Mouse (Mus musculus): ENCODE measurements around the gene Lbhd1.
"Not testable (repeated sequence)": the region's sequence is repeated elsewhere in the genome, so short reads cannot be mapped to it uniquely, and the experiment has no call there.

The Lbhd1 gene

DNA sequence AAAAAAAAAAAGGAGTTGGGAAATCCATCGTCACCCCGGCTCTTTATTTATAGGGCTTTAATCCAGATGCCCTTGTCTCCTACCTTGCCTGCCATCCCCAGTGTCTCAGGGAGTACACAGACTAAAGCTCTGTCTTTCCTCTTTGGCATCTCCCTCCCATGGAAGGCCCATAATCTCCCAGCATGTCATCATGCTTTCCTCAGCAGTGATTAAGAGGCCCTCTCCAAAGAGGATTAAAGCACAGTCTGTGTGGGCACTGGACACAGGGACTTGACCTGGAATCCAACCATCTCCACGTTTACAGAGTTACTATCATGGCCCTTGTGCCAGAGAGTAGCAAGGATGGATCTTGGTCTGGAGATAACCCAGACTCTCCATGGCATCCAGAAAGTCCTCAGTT is at the start of gene Lbhd1, which contains the start of gene Gm49403:
Gene Lbhd1 (plus strand): TSS at position 117 of the 400 bp plus-strand sequence.
Gene Gm49403 (plus strand): TSS at position 315 of the 400 bp plus-strand sequence.
- no peak for DNase-seq (ENCODE audit: low spot score)

DNA sequence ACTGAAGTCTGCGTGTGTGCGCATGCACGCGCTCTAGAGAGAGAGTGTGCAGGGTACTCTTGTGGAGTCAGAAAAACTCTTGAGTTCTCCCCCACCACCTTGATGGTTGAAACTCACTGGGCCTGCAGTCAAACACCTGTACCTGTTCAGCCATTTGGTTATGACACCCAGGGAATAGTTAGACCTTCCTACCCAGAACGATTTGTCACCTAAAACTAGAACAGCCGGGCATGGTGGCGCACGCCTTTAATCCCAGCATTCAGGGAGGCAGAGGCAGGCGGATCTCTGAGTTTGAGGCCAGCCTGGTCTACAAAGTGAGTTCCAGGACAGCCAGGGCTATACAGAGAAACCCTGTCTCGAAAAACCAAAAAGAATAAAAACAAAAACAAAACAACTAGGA is 47.2 kb upstream of the Lbhd1 start:
- DNase-seq (ENCODE audit: low spot score): not testable (repeated sequence)

DNA sequence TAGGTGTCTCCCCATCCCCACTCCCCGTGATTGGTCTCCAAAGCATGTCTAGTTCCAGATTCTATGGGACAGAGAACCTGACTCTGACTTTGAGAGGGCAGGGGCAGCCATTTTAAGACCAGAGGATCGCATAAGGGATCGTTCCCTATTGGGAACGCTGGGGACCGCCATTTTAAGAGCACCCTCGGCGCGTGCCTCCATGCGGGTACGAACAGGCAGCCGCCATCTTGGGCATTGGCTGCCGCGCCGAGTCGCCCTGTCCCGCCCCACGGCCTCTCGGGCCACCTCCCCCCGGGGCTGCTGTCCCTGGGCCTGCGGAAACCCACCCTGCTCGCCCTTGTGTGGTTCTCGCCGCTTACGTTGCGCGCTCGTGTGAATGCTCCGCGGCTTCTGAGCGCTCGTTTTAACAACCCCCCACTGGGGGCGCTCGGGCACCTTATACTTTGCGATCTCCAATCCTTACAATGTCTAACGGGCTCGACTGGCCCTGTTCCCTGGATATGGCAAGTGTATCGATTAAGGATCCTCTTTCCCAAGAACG is 46.2 kb upstream of the Lbhd1 start, which contains the start of gene Bscl2:
Gene Bscl2 (plus strand): TSS at position 217 of the 541 bp plus-strand sequence.
- peak; percentile 67 for DNase-seq (ENCODE audit: low spot score)

DNA sequence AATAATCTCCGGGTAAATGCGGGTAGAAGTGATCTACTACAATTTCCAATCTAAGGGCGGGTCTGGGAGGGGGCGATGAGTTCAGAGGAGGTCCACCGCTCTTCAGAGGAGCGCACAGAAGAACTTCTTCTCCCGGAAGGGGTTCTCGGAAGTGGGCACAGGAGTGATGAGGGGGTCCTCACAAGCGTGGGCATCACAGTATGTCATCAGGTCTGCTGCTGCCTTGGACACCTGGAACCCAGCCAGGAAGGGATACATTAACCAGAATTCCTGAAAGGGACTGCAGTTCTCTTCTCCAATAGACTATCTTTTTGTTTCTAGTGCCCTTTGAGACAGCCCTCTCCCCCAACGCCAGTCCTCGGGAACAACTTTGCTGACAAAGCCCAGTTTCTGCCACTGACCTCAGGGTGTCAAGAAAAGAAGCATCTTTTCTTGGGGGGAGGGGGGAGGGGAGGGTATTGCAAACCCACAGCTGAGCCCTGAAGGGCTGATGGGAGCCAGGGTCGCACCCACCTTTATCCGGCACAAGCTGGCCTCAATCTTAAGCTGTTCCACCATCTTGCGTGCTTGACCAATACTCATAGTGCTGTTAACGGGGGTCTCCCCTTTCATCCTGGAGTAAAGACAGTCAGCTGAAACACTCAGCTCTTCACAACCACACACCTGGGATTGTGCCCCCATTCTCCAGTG is 45.3 kb upstream of the Lbhd1 start:
- peak; percentile 36 for DNase-seq (ENCODE audit: low spot score)

DNA sequence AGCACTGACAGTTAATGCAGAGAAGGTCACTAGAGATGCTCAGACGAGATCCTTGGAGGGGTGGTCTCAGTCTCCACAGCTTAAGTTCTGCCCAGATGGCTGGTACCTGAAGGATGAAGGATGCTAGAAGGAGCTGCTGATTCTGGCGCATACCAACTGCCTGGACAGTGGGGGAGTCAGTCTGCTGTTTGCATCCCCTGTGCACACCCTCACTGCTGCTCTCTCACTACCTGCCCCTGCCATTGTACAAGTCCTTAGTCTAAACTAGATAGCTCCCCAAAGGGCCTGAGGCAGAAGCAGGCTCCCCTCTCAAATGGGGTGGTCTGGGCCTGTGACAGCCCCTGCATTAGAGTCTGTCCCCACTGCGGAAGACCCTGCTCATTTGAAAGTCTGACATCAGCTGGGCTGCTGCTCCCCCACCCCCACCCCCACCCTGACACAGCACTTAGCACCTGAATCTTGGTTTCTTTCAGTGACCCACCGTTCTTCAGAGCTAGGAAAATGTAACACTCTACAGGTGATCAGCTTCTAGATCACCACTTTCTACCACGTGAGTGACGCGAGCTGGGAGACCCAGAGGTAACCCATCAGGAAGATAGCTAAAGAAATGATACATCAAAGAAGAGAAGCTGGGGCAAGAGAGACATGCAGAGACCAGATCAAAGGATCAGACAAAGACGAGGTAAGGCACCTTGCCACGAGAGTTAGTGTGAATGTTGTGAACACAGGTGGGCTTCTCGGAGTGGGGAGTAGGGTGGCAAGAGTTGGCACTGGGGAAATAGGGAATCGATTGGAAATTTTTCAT is 44.2 kb upstream of the Lbhd1 start, which contains the start of gene Gng3:
Gene Gng3 (minus strand): TSS at position 92 of the 805 bp plus-strand sequence.
- no peak for DNase-seq (ENCODE audit: low spot score)

DNA sequence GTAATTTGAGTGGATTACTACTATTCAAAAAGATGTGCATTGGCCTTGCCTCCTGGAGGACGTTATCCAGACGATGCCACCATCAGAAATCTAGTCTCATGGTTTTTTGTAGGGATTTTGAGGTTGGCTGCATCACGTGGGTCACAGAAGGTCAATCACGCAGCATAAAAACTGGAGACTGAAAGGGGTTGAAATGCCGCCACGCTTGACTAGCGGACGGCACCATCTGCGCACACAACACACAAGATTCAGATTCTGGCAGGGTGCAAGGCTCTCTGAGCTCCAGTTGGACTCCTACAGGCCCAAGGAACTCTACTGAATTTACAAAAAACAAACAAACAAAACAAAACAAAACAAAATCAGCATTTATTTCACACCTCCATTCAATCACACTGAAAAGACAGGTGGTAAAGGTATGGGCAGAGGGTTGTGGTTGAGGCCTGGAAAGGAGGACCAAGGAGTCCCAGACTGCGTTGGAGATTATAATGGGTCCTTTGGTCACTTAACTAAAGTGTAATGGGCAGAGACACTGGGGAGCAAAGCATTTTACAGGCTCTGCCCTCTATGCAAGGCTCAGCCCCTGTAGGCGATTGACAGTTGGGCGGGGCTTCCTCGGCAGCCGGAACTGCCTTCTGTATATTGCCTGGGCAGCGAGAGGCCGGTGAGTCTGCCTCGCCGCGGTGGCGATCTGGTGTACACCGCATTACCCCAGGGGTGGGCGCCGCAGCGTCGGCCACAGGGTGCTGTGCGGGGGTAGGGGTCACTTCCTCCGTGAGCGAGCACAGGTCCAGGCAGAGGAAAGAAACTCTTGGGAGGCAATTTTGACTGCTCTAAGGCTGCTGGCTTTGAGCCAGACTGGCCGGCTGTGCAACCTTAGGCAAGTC is 43.4 kb upstream of the Lbhd1 start:
- DNase-seq (ENCODE audit: low spot score): peak; percentile 70

DNA sequence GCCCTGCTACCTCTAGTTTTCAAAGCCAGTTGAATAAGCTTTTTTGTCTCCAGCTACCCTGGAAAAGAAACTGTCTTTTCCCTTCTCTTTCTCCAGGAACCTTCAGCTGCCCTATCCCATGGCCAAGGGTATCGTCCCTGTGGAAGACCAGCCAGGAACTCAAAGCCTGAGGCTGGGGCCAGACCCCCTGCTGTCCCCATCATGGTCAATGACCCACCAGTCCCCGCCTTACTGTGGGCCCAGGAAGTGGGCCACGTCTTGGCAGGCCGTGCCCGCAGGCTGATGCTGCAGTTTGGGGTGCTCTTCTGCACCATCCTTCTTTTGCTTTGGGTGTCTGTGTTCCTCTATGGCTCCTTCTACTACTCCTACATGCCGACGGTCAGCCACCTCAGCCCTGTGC is 42.5 kb upstream of the Lbhd1 start:
- no peak for DNase-seq (ENCODE audit: low spot score)

DNA sequence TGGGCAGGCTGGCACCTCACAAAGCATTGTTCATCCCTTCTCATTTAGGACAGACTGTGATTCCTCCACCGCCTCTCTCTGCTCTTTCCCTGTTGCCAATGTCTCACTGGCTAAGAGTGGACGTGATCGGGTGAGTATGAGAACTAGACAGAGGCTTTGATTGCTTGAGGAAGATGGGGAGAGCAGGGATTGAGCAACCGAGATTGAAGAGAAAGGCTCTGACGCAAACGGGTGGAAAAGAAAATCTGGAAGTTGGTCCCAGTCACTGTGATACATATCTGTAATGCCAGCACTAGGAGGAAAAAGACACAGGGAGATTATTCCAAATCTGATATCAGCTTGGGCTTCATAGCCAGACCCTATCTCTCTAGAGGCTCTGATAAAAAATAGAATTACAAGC is 40.6 kb upstream of the Lbhd1 start:
- DNase-seq (ENCODE audit: low spot score): no peak

DNA sequence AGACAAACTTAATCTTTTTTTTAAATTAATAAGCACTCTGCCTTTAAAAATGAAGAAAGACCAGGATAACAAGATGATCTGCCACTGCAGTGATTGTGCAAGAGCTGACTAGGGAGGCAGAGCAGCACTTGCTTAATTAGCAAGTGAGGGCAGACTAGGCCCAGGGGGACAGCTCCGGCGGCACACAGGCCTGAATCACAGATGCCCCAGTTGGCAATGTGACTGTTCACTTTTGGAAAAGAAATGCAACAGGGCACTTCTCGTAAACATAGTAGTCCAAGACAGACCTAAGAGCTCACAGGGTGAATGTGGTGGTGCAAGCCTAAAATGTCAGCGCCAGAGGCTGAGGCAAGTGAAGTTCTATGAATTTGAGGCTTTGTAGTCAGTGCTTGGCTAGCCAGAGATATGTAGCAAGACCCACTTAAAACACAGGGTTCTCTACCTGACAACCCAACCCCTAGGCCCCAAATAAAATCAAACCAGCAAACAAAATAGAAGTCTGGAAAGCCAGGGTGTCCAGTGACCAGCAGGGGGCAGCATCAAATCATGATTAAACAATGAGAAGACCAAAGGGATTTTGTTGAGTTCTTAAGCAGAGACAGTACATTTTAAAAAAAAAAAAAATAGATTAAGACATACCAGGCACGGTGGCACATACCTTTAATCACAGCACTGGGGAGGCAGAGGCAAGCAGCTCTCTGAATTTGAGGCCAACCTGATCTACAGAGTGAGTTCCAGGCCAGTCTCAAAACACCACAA is 39.0 kb upstream of the Lbhd1 start:
- peak; percentile 82 for DNase-seq (ENCODE audit: low spot score)

DNA sequence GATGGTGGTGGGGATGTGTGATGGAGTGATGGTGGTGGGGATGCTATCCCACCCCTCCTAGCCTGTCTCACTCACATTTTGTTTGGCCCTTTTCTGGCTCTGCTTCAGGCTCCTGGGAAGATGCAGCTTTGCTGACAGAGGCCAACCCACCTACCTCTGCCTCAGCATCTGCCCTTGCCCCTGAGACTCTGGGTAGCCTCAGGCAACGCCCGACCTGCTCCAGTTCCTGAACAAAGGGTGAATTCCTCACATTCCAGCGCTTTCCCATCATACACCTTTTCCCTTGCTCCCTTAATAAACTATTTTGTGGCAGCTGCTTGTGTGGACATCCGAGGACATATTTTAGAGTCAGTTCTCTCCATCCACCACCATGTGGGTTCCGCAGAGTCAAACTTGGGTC is 35.2 kb upstream of the Lbhd1 start:
- DNase-seq (ENCODE audit: low spot score): no peak

DNA sequence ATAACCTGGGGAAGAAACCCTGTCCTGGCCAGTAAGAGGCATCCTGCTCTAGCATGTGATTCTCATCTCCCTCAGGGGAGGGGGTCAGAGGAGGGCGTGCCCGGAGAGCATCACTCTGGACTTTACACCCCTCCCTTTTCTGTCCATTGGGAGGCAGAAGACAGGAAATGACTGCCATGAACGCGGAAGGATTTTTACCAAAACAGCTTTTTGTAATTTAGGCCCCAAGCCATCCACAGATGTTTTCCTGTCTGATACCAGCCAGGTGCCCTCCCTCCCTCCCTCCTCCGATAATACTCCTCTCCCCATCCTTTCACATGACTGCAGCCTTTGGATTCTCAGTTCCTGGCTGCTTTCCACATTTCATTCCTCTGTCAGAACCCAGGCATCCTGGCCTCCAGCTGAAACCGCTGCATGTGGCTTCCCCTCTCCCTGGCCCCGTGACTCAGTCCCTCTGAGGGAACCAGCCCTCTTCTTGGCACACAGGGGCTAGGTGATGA is 33.1 kb upstream of the Lbhd1 start, which contains the start of gene Lrrn4cl:
Gene Lrrn4cl (plus strand): TSS at position 367 of the 500 bp plus-strand sequence.
- no peak for DNase-seq (ENCODE audit: low spot score)

DNA sequence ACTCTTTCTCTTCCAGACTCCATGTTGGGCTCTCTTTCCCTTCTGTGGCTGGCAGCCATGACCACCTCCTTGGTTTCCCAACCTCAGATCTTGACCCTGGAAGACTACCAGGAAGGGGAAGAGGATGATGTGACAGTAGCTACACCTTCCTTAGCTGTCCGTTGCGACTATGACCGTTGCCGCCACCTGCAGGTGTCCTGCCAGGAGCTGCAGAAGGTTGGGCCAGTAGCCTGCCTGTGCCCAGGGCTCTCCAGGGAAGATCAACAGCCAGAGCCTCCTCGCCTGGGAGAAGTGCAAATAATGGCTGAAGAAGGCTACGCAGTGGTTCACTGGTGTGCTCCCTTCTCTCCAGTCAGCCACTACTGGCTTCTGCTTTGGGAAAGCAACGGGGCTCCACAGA is 31.9 kb upstream of the Lbhd1 start:
- DNase-seq (ENCODE audit: low spot score): no peak

DNA sequence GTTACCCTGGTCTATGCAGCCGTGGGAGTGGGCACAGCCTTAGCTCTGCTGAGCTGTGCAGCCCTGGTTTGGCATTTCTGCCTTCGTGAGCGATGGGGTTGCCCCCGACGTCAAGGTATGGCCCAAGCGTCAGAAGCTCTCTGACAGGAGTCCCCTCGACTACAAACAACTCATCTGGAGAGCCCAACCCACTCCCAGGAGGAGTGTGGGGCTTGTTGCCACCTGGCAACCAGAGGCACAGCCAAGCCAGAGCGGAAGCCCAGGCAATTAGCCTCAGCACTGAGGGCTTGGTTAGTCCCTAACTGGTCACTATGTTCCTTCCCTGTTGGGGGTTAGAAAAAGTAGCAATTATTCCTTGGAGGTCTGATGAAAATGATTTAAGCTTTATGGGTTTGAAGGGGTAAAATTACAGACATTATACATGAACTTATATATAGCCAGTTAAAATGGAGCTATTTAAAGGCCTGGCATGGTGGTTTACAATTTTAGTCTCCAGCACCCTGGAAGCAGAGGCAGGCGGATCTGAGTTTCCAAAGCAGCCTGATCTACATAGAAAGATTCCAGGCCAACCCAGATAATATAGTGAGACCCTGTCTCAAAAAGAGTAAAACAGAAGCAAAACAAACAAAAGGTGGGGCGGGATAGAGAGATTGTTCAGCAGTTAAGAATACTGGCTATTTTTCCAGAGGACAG is 31.1 kb upstream of the Lbhd1 start:
- DNase-seq (ENCODE audit: low spot score): no peak

DNA sequence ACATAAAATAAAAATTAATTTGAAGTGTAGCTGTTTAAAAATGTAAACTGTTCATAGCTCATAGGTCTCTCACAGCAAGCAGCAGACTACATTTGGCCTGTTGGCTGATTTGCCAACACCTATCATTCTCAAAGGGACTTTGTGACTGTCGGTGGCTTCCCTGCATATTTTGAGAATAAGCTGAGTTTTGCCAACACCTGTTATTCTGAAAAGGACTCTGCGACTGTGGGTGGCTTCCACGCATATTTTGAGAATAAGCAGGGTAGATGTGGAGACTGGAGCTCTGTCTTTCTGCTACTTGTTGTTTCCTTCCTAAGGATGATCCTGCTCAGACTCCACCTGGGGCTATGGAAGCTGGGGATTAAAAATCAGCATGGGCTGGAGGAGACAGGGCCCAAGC is 30.4 kb upstream of the Lbhd1 start:
- no peak for DNase-seq (ENCODE audit: low spot score)

DNA sequence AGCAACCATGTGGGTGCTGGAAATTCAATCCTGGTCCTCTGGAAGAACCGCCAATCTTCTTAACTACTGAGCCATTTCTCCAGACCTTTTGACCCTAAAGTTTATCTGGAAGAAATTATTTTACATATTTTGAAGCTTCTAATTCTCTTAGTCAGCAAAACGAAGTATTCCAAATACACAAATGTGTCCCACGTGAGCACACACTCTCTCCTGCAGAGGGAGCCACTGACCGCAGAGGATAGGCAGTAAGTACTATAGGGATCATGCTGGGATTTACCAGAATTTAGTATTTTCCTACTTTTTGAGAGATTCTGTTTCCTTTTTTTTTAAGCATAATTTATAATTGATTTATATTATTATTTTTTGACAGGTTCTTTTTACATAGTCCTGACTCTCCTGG is 25.8 kb upstream of the Lbhd1 start:
- DNase-seq (ENCODE audit: low spot score): no peak

DNA sequence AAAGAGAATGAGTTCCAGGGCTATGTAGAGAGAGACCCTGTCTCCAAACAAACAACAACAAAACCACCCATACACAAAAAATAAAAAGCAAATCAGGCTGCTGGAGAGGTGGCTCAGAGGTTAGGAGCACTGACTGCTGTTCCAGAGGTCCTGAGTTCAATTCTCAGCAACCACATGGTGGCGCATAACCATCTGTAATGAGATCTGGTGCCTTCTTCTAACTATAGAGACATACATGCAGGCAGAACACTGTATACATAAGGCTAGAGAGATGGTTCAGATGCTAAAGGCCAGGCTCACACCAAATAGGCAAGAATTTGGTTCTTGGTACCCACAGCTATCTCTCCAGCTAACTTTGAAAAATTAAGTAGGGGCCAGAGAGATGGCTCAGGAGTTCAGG is 24.5 kb upstream of the Lbhd1 start:
- DNase-seq (ENCODE audit: low spot score): no peak

DNA sequence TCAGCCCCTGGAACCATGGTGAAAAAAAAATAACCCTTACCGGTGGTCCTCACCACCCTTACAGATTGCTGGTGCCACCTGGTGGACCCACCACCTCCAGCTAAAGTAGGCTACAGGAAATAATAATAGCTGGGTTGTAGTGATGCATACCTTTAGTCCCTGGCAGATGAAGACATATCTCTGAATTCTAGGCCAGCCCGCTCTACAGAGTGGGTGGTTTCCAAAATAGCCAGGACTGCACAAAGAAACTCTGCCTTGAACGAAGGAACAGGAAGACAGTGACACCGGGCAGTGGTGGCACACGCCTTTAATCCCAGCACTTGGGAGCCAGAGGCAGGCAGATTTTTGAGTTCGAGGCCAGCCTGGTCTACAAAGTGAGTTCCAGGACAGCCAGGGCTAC is 19.3 kb upstream of the Lbhd1 start:
- DNase-seq (ENCODE audit: low spot score): no peak

DNA sequence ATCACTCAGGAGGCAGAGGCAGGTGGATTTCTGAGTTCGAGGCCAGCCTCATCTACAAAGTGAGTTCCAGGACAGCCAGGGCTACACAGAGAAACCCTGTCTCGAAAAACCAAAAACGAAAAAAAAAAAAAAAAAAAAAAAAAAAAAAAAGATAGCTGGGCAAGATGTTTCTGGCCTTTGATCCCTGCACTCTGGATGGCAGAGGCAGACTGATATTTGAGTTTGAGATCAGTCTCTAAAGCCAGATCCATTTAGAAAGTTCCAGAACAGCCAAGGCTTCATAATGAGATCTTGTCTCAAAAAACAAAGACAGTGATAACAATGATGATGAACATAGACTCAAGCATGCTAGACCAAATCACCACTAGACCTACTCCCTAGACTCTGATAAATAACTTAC is 13.2 kb upstream of the Lbhd1 start:
- not testable (repeated sequence) for DNase-seq (ENCODE audit: low spot score)

DNA sequence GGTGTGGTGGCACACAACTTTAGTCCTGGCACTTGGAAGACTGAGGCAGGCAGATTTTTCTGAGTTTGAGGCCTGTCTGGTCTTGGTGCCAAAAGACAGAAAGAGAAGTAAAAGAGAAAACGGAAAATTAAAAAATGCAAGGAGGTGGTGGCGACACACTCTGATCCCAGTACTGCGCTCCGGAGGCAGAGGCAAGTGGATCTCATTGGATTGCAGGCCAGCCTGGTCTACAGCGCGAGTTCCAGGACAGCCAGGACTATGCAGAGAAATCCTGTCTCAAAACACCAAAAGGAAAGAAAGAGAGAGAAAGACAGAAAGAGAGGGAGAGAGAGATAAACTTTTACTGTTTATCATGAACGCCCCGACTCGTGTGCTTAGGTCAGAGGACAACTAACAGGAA is 12.7 kb upstream of the Lbhd1 start:
- no peak for DNase-seq (ENCODE audit: low spot score)

All from urinary bladder, postnatal 25 days (tissue).